Mouse (Mus musculus) cerebellum, adult (tissue): Measurements from ENCODE around the gene Ntng1.

Experiments used
- ATAC-seq: cut with Nextera tagmentation; 2 replicates; pipeline ENCODE4 v1.9.2; 2017; ENCODE audit warnings: mild to moderate bottlenecking, moderate library complexity, mixed read lengths; ENCODE audit not compliant: insufficient number of reproducible peaks, low FRiP score, low TSS enrichment

Ntng1 gene

GRCm38 (mm10) chr3:109936275-109936674, 207.5 kb downstream of the Ntng1 start:
- no peak for ATAC-seq

- peak; percentile 95 for ATAC-seq
Measured at GRCm38 (mm10) chr3:109932261-109932660, 211.6 kb downstream of the Ntng1 start.

GRCm38 (mm10) chr3:109931021-109931420, 212.8 kb downstream of the Ntng1 start:
- ATAC-seq, result no peak

- ATAC-seq, result peak; percentile 83
Measured at GRCm38 (mm10) chr3:109923788-109924187, 220.0 kb downstream of the Ntng1 start.

- ATAC-seq, result no peak
Measured at GRCm38 (mm10) chr3:109918996-109919395, 224.8 kb downstream of the Ntng1 start.

- no peak for ATAC-seq
Measured at GRCm38 (mm10) chr3:109917926-109918694, 225.7 kb downstream of the Ntng1 start.

- ATAC-seq, result no peak
Measured at GRCm38 (mm10) chr3:109917077-109917476, 226.7 kb downstream of the Ntng1 start.

GRCm38 (mm10) chr3:109914226-109914625, 229.6 kb downstream of the Ntng1 start:
- ATAC-seq, result peak; percentile 43; the same call in 1 of the 2 replicates

- ATAC-seq, result no peak
Measured at GRCm38 (mm10) chr3:109890600-109890999, 253.2 kb downstream of the Ntng1 start.

GRCm38 (mm10) chr3:109885672-109886071, 258.1 kb downstream of the Ntng1 start:
- no peak for ATAC-seq

- ATAC-seq, result no peak
Measured at GRCm38 (mm10) chr3:109879061-109879460, 264.8 kb downstream of the Ntng1 start.

- no peak for ATAC-seq
Measured at GRCm38 (mm10) chr3:109871986-109872385, 271.8 kb downstream of the Ntng1 start.

- ATAC-seq, result peak; percentile 99
Measured at GRCm38 (mm10) chr3:109858276-109858675, 285.5 kb downstream of the Ntng1 start.

GRCm38 (mm10) chr3:109854449-109855155, 289.2 kb downstream of the Ntng1 start:
- no peak for ATAC-seq

- no peak for ATAC-seq
Measured at GRCm38 (mm10) chr3:109846660-109847059, 297.2 kb downstream of the Ntng1 start.

- no peak for ATAC-seq
Measured at GRCm38 (mm10) chr3:109825806-109826205, 318.0 kb downstream of the Ntng1 start.

- ATAC-seq, result no peak
Measured at GRCm38 (mm10) chr3:109822803-109823474, 320.9 kb downstream of the Ntng1 start.

- ATAC-seq, result no peak
Measured at GRCm38 (mm10) chr3:109818821-109819685, 324.8 kb downstream of the Ntng1 start.

GRCm38 (mm10) chr3:109809065-109809464, 334.7 kb downstream of the Ntng1 start:
- no peak for ATAC-seq
